Mouse (Mus musculus) neural tube, embryonic 14.5 days (tissue): ENCODE measurements around the gene Spef1. TPM values are rescaled to one million over a fixed set of nuclear protein-coding genes. Genes with fewer than 3 reads are reported as not detected.

Experiments
- ATAC-seq: fragments of 200-750 bp; cut with Nextera tagmentation; 2 replicates; pipeline ENCODE4 v1.8.0; 2017; ENCODE audit warnings: low read depth, mild to moderate bottlenecking, moderate TSS enrichment, moderate library complexity
- H3K27ac ChIP-seq: fragments of 300-500 bp; sonication (generic); 2 replicates; pipeline ENCODE4 v1.5.1; 2014; ENCODE audit warnings: low read depth, mild to moderate bottlenecking, control low read depth, low read length, moderate library complexity, mixed read lengths
- H3K27me3 ChIP-seq: fragments of 300-500 bp; sonication (generic); 2 replicates; pipeline ENCODE4 v1.6.1; 2014; ENCODE audit warnings: low read length; ENCODE audit not compliant: control insufficient read depth, insufficient read depth
- H3K36me3 ChIP-seq: fragments of 300-500 bp; sonication (generic); 2 replicates; pipeline ENCODE4 v1.6.1; 2014; ENCODE audit warnings: low read length, mixed read lengths; ENCODE audit not compliant: control insufficient read depth, insufficient read depth
- H3K4me1 ChIP-seq: fragments of 300-500 bp; sonication (generic); 2 replicates; pipeline ENCODE4 v1.6.1; 2014; ENCODE audit warnings: low read length; ENCODE audit not compliant: control insufficient read depth, insufficient read depth
- H3K4me2 ChIP-seq: fragments of 300-500 bp; sonication (generic); 2 replicates; pipeline ENCODE4 v1.6.1; 2014; ENCODE audit warnings: mild to moderate bottlenecking, low read depth, low read length, control low read depth
- H3K4me3 ChIP-seq: fragments of 300-500 bp; sonication (generic); 2 replicates; pipeline ENCODE4 v1.5.1; 2014; ENCODE audit warnings: low read depth, low read length, control low read depth, mixed read lengths
- H3K9ac ChIP-seq: fragments of 300-500 bp; sonication (generic); replicated peaks from 2 replicates; pipeline ENCODE4 v1.6.1; 2014; ENCODE audit warnings: low read depth, mild to moderate bottlenecking, control low read depth, low read length, mixed read lengths
- H3K9me3 ChIP-seq: fragments of 300-500 bp; sonication (generic); 2 replicates; pipeline ENCODE4 v1.6.1; 2016; ENCODE audit warnings: low read length; ENCODE audit not compliant: control insufficient read depth
- WGBS: fragments of 180-500 bp; shearing (Covaris S2); extraction: QIAGEN DNeasy Blood & Tissue Kit; methylation state at CpG from one replicate; pipeline ENCODE4 v1.1.7; 2014; 5-methylcytosine and 5-hydroxymethylcytosine counted together
- polyA plus RNA-seq: library from polyadenylated mRNA; unstranded; fragments of >200 nt; fragmentation: Nextera tagmentation; extraction: Ambion mirVana; gene quantifications from 2 replicates; pipeline ENCODE4 v1.2.1, GENCODE M21; 2014

Gene Spef1
- polyA plus RNA-seq, 1 experiment from 2014 or later = 9.2 TPM

DNA sequence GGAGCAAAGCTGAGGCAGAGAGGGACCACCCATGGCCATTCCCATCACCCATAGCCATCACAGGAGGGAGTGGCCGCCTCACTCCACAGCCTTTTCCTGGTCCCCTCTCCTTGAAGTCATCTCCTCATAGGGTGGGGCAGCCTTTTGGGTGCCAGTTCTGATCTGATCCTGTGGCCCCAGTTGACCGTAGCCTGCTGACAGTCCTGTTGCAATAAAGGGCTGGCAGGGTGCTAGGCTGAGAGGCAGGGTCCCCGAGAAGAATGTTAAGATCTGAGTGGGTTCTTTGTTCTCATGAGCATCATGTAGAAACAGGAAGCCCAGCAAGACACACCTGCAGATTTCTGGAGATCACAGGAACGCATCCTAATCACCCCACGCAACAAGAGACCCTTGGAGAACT lies 58.9 kb downstream of the Spef1 start:
- H3K4me2 ChIP-seq = no peak overlapping the region
- H3K9ac ChIP-seq = no peak overlapping the region
- ATAC-seq = no peak
- WGBS = 82% methylated on average over 5 of the region's 5 CpGs
- no peaks in the 10 kb centered on the region for H3K36me3 ChIP-seq
- no peak overlapping the region for H3K4me3 ChIP-seq
- peaks cover 8% of the 10 kb centered on the region for H3K4me1 ChIP-seq
- no peak overlapping the region for H3K27ac ChIP-seq
- H3K27me3 ChIP-seq = no peaks in the 10 kb centered on the region
- no peaks in the 10 kb centered on the region for H3K9me3 ChIP-seq

DNA sequence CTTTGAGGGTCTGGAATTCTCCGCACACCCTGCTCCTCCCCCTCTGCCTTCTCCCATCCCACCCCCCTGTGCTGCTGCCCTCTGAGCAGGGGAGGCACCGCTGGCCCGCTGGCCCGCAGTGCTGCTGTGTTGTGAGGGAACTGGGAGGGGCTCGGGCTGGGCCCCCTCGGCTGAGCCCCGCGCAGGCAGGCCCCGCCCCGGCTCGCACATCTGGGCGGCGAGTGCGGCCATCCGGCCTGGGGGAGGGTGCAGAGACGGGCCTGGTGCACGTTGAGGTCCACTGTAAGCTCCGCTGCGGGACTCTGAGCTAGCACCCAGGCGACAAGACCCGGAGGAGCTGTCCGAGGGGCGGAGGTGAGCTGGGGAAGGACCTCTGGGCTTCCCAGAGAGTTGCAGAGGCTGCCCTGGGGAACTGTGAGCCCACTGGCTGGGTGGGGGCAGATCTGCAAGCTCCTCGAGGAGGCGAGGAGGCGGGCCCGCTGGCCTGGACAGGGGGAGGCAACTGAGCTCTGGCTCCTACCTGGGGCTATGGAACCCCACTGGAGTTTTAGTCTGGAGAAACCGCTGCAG lies 59.8 kb downstream of the Spef1 start, which contains the start of gene Hspa12b:
TSS of gene Hspa12b (plus strand) at position 120 of the 570 bp plus-strand sequence.
- H3K4me2 ChIP-seq = peak within 1 kb of the TSS; percentile 81
- ATAC-seq = peak; percentile 90
- peak within 1 kb of the TSS; percentile 44 for H3K27ac ChIP-seq
- H3K4me3 ChIP-seq = peak within 1 kb of the TSS; percentile 34
- H3K36me3 ChIP-seq = no peaks in the 10 kb centered on the region
- H3K27me3 ChIP-seq = no peaks in the 10 kb centered on the region
- no peaks in the 10 kb centered on the region for H3K9me3 ChIP-seq
- H3K4me1 ChIP-seq = peaks cover 8% of the 10 kb centered on the region
- H3K9ac ChIP-seq = peak within 1 kb of the TSS; percentile 63
- WGBS = under 1% methylated on average over 28 of the region's 28 CpGs

GRCm38 (mm10) chr2:131125964-131126815 lies 60.9 kb downstream of the Spef1 start:
- no peaks in the 10 kb centered on the region for H3K36me3 ChIP-seq
- peaks cover 8% of the 10 kb centered on the region for H3K4me1 ChIP-seq
- no peak overlapping the region for H3K9ac ChIP-seq
- no peak overlapping the region for H3K4me3 ChIP-seq
- H3K27ac ChIP-seq = no peak overlapping the region
- H3K4me2 ChIP-seq = no peak overlapping the region
- no peaks in the 10 kb centered on the region for H3K27me3 ChIP-seq
- no peak for ATAC-seq
- H3K9me3 ChIP-seq = no peaks in the 10 kb centered on the region
- WGBS = 38% methylated on average over 9 of the region's 9 CpGs

GRCm38 (mm10) chr2:131125157-131125963 lies 61.7 kb downstream of the Spef1 start:
- Histone ChIP-seq H3K4me1 (peaks cover 8% of the 10 kb centered on the region), H3K9me3 (no peaks in the 10 kb centered on the region), H3K27me3 (no peaks in the 10 kb centered on the region), H3K4me2 (no peak overlapping the region), H3K27ac (no peak overlapping the region), H3K4me3 (no peak overlapping the region), H3K36me3 (no peaks in the 10 kb centered on the region), H3K9ac (no peak overlapping the region)
- WGBS = 89% methylated on average over 9 of the region's 9 CpGs
- ATAC-seq = no peak

DNA sequence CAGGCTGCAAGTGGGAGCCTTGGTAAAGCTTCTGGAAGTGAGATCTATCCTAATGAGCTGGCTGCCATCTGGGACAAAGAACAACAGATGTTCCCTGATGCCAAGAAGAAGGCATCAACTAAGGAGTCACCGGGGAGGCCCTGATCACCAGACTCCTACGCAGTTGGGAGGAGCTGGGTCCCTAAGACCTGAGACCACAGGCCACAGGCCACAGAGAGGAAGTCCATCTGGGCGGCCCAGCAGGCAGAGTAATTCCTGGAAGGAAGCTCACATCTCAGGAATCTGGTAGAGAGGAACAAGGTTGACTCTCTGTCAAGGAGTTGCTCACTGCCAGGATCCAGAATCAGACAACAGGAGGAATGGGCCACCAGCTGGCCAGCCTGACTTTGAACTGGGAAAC lies 62.9 kb downstream of the Spef1 start:
- H3K9ac ChIP-seq = no peak overlapping the region
- WGBS = 71% methylated on average over 3 of the region's 3 CpGs
- no peak for ATAC-seq
- H3K4me1 ChIP-seq = peaks cover 8% of the 10 kb centered on the region
- H3K27ac ChIP-seq = no peak overlapping the region
- H3K4me2 ChIP-seq = no peak overlapping the region
- no peaks in the 10 kb centered on the region for H3K27me3 ChIP-seq
- no peak overlapping the region for H3K4me3 ChIP-seq
- no peaks in the 10 kb centered on the region for H3K9me3 ChIP-seq
- H3K36me3 ChIP-seq = no peaks in the 10 kb centered on the region

Other genes with a start within 250 kb of the Spef1 start
- gene Gfra4, start 144.2 kb downstream of the Spef1 start, polyA plus RNA-seq = 49.4 and 63.7 TPM in 2 replicates
- gene Adam33, start 123.5 kb downstream of the Spef1 start, polyA plus RNA-seq = 0.60 and 0.73 TPM in 2 replicates
- 0.09 and 0.43 TPM in 2 replicates for gene Siglec1, start 100.5 kb downstream of the Spef1 start, polyA plus RNA-seq
- gene Hspa12b, start 60.0 kb downstream of the Spef1 start, polyA plus RNA-seq = 1.3 and 3.4 TPM in 2 replicates
- gene Gm11037, start 53.8 kb downstream of the Spef1 start, polyA plus RNA-seq = not detected in 2 replicates
- 86.9 and 90.0 TPM in 2 replicates for gene 1700037H04Rik, start 27.2 kb downstream of the Spef1 start, polyA plus RNA-seq
- gene Cenpb, start 7.2 kb downstream of the Spef1 start, polyA plus RNA-seq = 7.0 and 10.5 TPM in 2 replicates
- gene Cdc25b, start 333 bp downstream of the Spef1 start, polyA plus RNA-seq = 21.9 and 24.7 TPM in 2 replicates
- 39.4 and 39.5 TPM in 2 replicates for gene Ap5s1, start 19.8 kb upstream of the Spef1 start, polyA plus RNA-seq
- 5.0 and 6.1 TPM in 2 replicates for gene Mavs, start 46.8 kb upstream of the Spef1 start, polyA plus RNA-seq
- gene Pank2, start 75.2 kb upstream of the Spef1 start, polyA plus RNA-seq = 28.7 and 32.2 TPM in 2 replicates
- gene Rnf24, start 165.6 kb upstream of the Spef1 start, polyA plus RNA-seq = 18.4 and 19.0 TPM in 2 replicates